Comparison of ENCODE assay signal across 22 mouse cellular contexts in genomic region chr13:105247691-105248090, GRCm38 (mm10). TPM values are rescaled to one million over a fixed set of nuclear protein-coding genes. Genes with fewer than 3 reads are reported as not detected.
DNase-seq lines count a peak whose midpoint lies in the region; ATAC-seq and TF ChIP-seq lines count a peak whose summit lies in the region.
"Had no signal": no experiment of that assay in that cellular context is flagged by ENCODE, and none has a peak within 500 bp of the region (broad histone marks: within the 10 kb centered on the region; RNA-seq: fewer than 3 reads in every experiment).

No protein-coding gene starts in this region.

- H3K36me3 ChIP-seq in forebrain, embryonic 14.5 days (ENCODE audit: control insufficient read depth, insufficient read depth, low read length): 0 out of 2 replicates have a peak, but pooled peaks cover 6% of the 10 kb centered on the region
- H3K36me3 ChIP-seq in forebrain, embryonic 11.5 days (ENCODE audit: control insufficient read depth, insufficient read depth, low read length): no peaks in the 10 kb centered on the region
- no peaks in the 10 kb centered on the region for H3K36me3 ChIP-seq in midbrain, embryonic 15.5 days (replicated peaks)
- H3K36me3 ChIP-seq in midbrain, embryonic 14.5 days (ENCODE audit: control insufficient read depth, insufficient read depth, low read length): peaks cover 5% of the 10 kb centered on the region; the same call in 1 of the 2 replicates
- peaks cover 21% of the 10 kb centered on the region; the same call in 1 of the 2 replicates for H3K36me3 ChIP-seq in hindbrain, embryonic 14.5 days (replicated peaks; ENCODE audit: control insufficient read depth, insufficient read depth)
- no peaks in the 10 kb centered on the region for H3K36me3 ChIP-seq in neural tube, embryonic 13.5 days
- H3K36me3 ChIP-seq: embryonic facial prominence, embryonic 10.5 days; liver, embryonic 13.5 days; lung, embryonic 15.5 days had no signal

- peaks cover 17% of the 10 kb centered on the region for H3K4me1 ChIP-seq in forebrain, embryonic 14.5 days (ENCODE audit: control insufficient read depth, insufficient read depth, low read length)
- peaks cover 5% of the 10 kb centered on the region; the same call in 1 of the 2 replicates for H3K4me1 ChIP-seq in forebrain, embryonic 11.5 days (replicated peaks; ENCODE audit: control insufficient read depth, insufficient read depth, low read length)
- H3K4me1 ChIP-seq in midbrain, embryonic 15.5 days: peaks cover 14% of the 10 kb centered on the region
- peaks cover 6% of the 10 kb centered on the region; the same call in 1 of the 2 replicates for H3K4me1 ChIP-seq in midbrain, embryonic 14.5 days (ENCODE audit: control insufficient read depth, insufficient read depth, low read length)
- no peaks in the 10 kb centered on the region for H3K4me1 ChIP-seq in hindbrain, embryonic 14.5 days (replicated peaks; ENCODE audit: control insufficient read depth, insufficient read depth, low read length)
- peaks cover 15% of the 10 kb centered on the region for H3K4me1 ChIP-seq in neural tube, embryonic 13.5 days (replicated peaks)
- no peaks in the 10 kb centered on the region for H3K4me1 ChIP-seq in lung, adult 2 months (ENCODE audit: control insufficient read depth, insufficient read depth, low read length)
- H3K4me1 ChIP-seq: limb, embryonic 13.5 days; liver, embryonic 13.5 days; lung, embryonic 15.5 days had no signal

- peak overlapping the region; percentile 13; the same call in 1 of the 2 replicates for H3K9ac ChIP-seq in forebrain, embryonic 14.5 days (ENCODE audit: low read length)
- H3K9ac ChIP-seq in forebrain, embryonic 11.5 days (ENCODE audit: low read length): no peak overlapping the region
- H3K9ac ChIP-seq in midbrain, embryonic 15.5 days: no peak overlapping the region
- H3K9ac ChIP-seq in midbrain, embryonic 14.5 days (replicated peaks; ENCODE audit: low read length): no peak overlapping the region
- H3K9ac ChIP-seq in hindbrain, embryonic 14.5 days: no peak overlapping the region
- H3K9ac ChIP-seq in neural tube, embryonic 13.5 days: no peak overlapping the region
- H3K9ac ChIP-seq: limb, embryonic 13.5 days; liver, embryonic 13.5 days; lung, embryonic 15.5 days had no signal

- no peak for TF ChIP-seq POLR2A in lung, adult 2 months (IDR thresholded peaks at IDR 0.05; ENCODE audit: borderline replicate concordance, extremely low read depth, low read depth, low read length)

- H3K4me2 ChIP-seq in forebrain, embryonic 14.5 days (ENCODE audit: low read length): peak overlapping the region; percentile 42
- H3K4me2 ChIP-seq in forebrain, embryonic 11.5 days (ENCODE audit: low read depth, low read length, severe bottlenecking): no peak overlapping the region
- H3K4me2 ChIP-seq in midbrain, embryonic 15.5 days: peak overlapping the region; percentile 14; the same call in 1 of the 2 replicates
- no peak overlapping the region for H3K4me2 ChIP-seq in midbrain, embryonic 14.5 days (ENCODE audit: low read length)
- peak overlapping the region; percentile 30 for H3K4me2 ChIP-seq in hindbrain, embryonic 14.5 days (replicated peaks)
- peak overlapping the region; percentile 46 for H3K4me2 ChIP-seq in neural tube, embryonic 13.5 days
- H3K4me2 ChIP-seq: heart, embryonic 11.5 days; limb, embryonic 13.5 days; liver, embryonic 13.5 days; lung, embryonic 15.5 days had no signal

- peak overlapping the region; percentile 16 for H3K4me3 ChIP-seq in forebrain, embryonic 14.5 days (ENCODE audit: low read depth, low read length)
- no peak overlapping the region for H3K4me3 ChIP-seq in forebrain, embryonic 11.5 days (ENCODE audit: low read depth, low read length)
- no peak overlapping the region for H3K4me3 ChIP-seq in midbrain, embryonic 15.5 days
- H3K4me3 ChIP-seq in midbrain, embryonic 14.5 days (replicated peaks; ENCODE audit: low read depth, low read length): no peak overlapping the region
- peak overlapping the region; percentile 10; the same call in 1 of the 2 replicates for H3K4me3 ChIP-seq in hindbrain, embryonic 14.5 days (replicated peaks; ENCODE audit: low read length)
- H3K4me3 ChIP-seq in neural tube, embryonic 13.5 days: peak overlapping the region; percentile 13
- no peak overlapping the region for H3K4me3 ChIP-seq in lung, adult 2 months (replicated peaks; ENCODE audit: extremely low read depth, low read depth, low read length)
- H3K4me3 ChIP-seq: embryonic facial prominence, embryonic 10.5 days; gastrocnemius, adult 2 months; limb, embryonic 13.5 days; liver, embryonic 13.5 days; lung, embryonic 15.5 days had no signal

- no peaks in the 10 kb centered on the region for H3K9me3 ChIP-seq in forebrain, embryonic 14.5 days (replicated peaks; ENCODE audit: control insufficient read depth, low read length)
- no peaks in the 10 kb centered on the region for H3K9me3 ChIP-seq in forebrain, embryonic 11.5 days (ENCODE audit: control insufficient read depth, low read length)
- no peaks in the 10 kb centered on the region for H3K9me3 ChIP-seq in midbrain, embryonic 15.5 days
- no peaks in the 10 kb centered on the region for H3K9me3 ChIP-seq in midbrain, embryonic 14.5 days (ENCODE audit: control insufficient read depth, low read length)
- no peaks in the 10 kb centered on the region for H3K9me3 ChIP-seq in hindbrain, embryonic 14.5 days (ENCODE audit: control insufficient read depth, low read length)
- no peaks in the 10 kb centered on the region for H3K9me3 ChIP-seq in neural tube, embryonic 13.5 days
- H3K9me3 ChIP-seq: embryonic facial prominence, embryonic 10.5 days; limb, embryonic 13.5 days; liver, embryonic 13.5 days; lung, embryonic 15.5 days had no signal

- no peak for ATAC-seq in forebrain, embryonic 14.5 days
- no peak for ATAC-seq in forebrain, embryonic 11.5 days (replicated peaks; ENCODE audit: low FRiP score)
- ATAC-seq in midbrain, embryonic 15.5 days (replicated peaks): no peak
- ATAC-seq in midbrain, embryonic 14.5 days (ENCODE audit: low FRiP score, low TSS enrichment): no peak
- ATAC-seq in hindbrain, embryonic 14.5 days (ENCODE audit: low FRiP score): no peak
- ATAC-seq in neural tube, embryonic 13.5 days (ENCODE audit: low read depth): no peak

- TF ChIP-seq CTCF in lung, adult 2 months (IDR thresholded peaks at IDR 0.05; ENCODE audit: insufficient read depth, low read length): no peak

- H3K27ac ChIP-seq in forebrain, embryonic 14.5 days (ENCODE audit: low read depth, low read length): no peak overlapping the region
- H3K27ac ChIP-seq in forebrain, embryonic 11.5 days (ENCODE audit: low read depth, low read length): no peak overlapping the region
- H3K27ac ChIP-seq in midbrain, embryonic 15.5 days: no peak overlapping the region
- H3K27ac ChIP-seq in midbrain, embryonic 14.5 days (replicated peaks; ENCODE audit: low read depth, low read length): no peak overlapping the region
- no peak overlapping the region for H3K27ac ChIP-seq in hindbrain, embryonic 14.5 days
- no peak overlapping the region for H3K27ac ChIP-seq in neural tube, embryonic 13.5 days (replicated peaks)
- H3K27ac ChIP-seq: embryonic facial prominence, embryonic 10.5 days; gastrocnemius, adult 2 months; limb, embryonic 13.5 days; liver, embryonic 13.5 days; lung, embryonic 15.5 days; macrophage had no signal

- no peak for DNase-seq in forebrain, embryonic 14.5 days (ENCODE audit: low spot score)
- DNase-seq in forebrain, embryonic 11.5 days (ENCODE audit: low spot score): no peak
- no peak for DNase-seq in midbrain, embryonic 14.5 days
- DNase-seq in hindbrain, embryonic 14.5 days (ENCODE audit: low spot score): no peak
- no peak for DNase-seq in kidney, postnatal 14 days
- no peak for DNase-seq in lung, adult 2 months
- DNase-seq: cerebellum, adult 8-10 months; gastrocnemius, adult 2 months; heart, postnatal 10 days; kidney, adult 2 months; kidney, postnatal 10 days; liver, embryonic 13.5 days; right cerebral cortex, postnatal 14 days; thymus, postnatal 4 days had no signal

- no peaks in the 10 kb centered on the region for H3K27me3 ChIP-seq in forebrain, embryonic 14.5 days (replicated peaks; ENCODE audit: control insufficient read depth, insufficient read depth, low read length)
- no peaks in the 10 kb centered on the region for H3K27me3 ChIP-seq in forebrain, embryonic 11.5 days (ENCODE audit: control insufficient read depth, insufficient read depth, low read length)
- no peaks in the 10 kb centered on the region for H3K27me3 ChIP-seq in midbrain, embryonic 15.5 days (replicated peaks)
- H3K27me3 ChIP-seq in midbrain, embryonic 14.5 days (ENCODE audit: control insufficient read depth, insufficient read depth, low read length): no peaks in the 10 kb centered on the region
- H3K27me3 ChIP-seq in hindbrain, embryonic 14.5 days (ENCODE audit: control insufficient read depth, insufficient read depth, low read length): no peaks in the 10 kb centered on the region
- H3K27me3 ChIP-seq in neural tube, embryonic 13.5 days: no peaks in the 10 kb centered on the region
- H3K27me3 ChIP-seq: limb, embryonic 13.5 days; liver, embryonic 13.5 days; lung, embryonic 15.5 days had no signal

- 76% methylated on average over 6 of the region's 6 CpGs for WGBS in forebrain, embryonic 14.5 days
- 94% methylated on average over 6 of the region's 6 CpGs for WGBS in forebrain, embryonic 11.5 days
- WGBS in midbrain, embryonic 15.5 days: 83% methylated on average over 6 of the region's 6 CpGs
- 90% methylated on average over 6 of the region's 6 CpGs for WGBS in midbrain, embryonic 14.5 days
- 80% methylated on average over 6 of the region's 6 CpGs for WGBS in hindbrain, embryonic 14.5 days
- 79% methylated on average over 6 of the region's 6 CpGs for WGBS in neural tube, embryonic 13.5 days
- 80% methylated on average over 6 of the region's 6 CpGs for WGBS in lung, adult 2 months

RNA-seq across cellular contexts. Expression of gene Rnf180, which starts 46.9 kb away (rescaled TPM):
- polyA plus RNA-seq in forebrain, embryonic 14.5 days (2014; fragmentation: Nextera tagmentation; extraction: Ambion mirVana): 35.6 and 42.2 TPM in 2 replicates
- polyA plus RNA-seq in forebrain, embryonic 11.5 days (2014; fragmentation: Nextera tagmentation; extraction: Ambion mirVana): 10.7 and 11.3 TPM in 2 replicates
- 34.3 and 35.6 TPM in 2 replicates for polyA plus RNA-seq in midbrain, embryonic 15.5 days (2015; fragmentation: Nextera tagmentation; extraction: Ambion mirVana)
- polyA plus RNA-seq in midbrain, embryonic 14.5 days (2014; fragmentation: Nextera tagmentation; extraction: Ambion mirVana): 34.5 and 35.7 TPM in 2 replicates
- polyA plus RNA-seq in hindbrain, embryonic 14.5 days (2014; fragmentation: Nextera tagmentation; extraction: Ambion mirVana): 37.4 and 40.9 TPM in 2 replicates
- polyA plus RNA-seq in neural tube, embryonic 13.5 days (2015; fragmentation: Nextera tagmentation; extraction: Ambion mirVana): 22.5 and 22.6 TPM in 2 replicates
- 1.7 and 1.9 TPM in 2 replicates for polyA plus RNA-seq in lung, adult 2 months (2012; rRNA removed)
- polyA plus RNA-seq: C2C12 had no signal

Comparison
In these comparisons a context has a peak if more than half of its experiments do, and no peak if none do; other contexts are left out.
1. H3K4me2 ChIP-seq: peak in forebrain, embryonic 14.5 days (single experiment), midbrain, embryonic 15.5 days (single experiment), hindbrain, embryonic 14.5 days (single experiment) and neural tube, embryonic 13.5 days (single experiment); none in forebrain, embryonic 11.5 days (single experiment) and midbrain, embryonic 14.5 days (single experiment).
2. H3K4me3 ChIP-seq: peak in forebrain, embryonic 14.5 days (single experiment), hindbrain, embryonic 14.5 days (single experiment) and neural tube, embryonic 13.5 days (single experiment); none in forebrain, embryonic 11.5 days (single experiment), midbrain, embryonic 15.5 days (single experiment), midbrain, embryonic 14.5 days (single experiment) and lung, adult 2 months (single experiment).